Mouse (Mus musculus) A20 (cell line): ENCODE results near the gene Muc5ac.
A peak's percentile ranks its signal among the peaks of the same experiment; 100 is the strongest.
"Not testable (repeated sequence)": the region's sequence is repeated elsewhere in the genome, so short reads cannot be mapped to it uniquely, and the experiment has no call there.

Experiments
- DNase-seq: peaks from one replicate; pipeline ENCODE4 v3.0.0-alpha.2; 2011; ENCODE audit warnings: low read depth, low spot score

The Muc5ac gene

GRCm38 (mm10) chr7:141788677-141789452 is at the start of gene Muc5ac:
TSS of gene Muc5ac (plus strand) at chr7:141788972.
- no peak for DNase-seq

- no peak for DNase-seq
Observed at GRCm38 (mm10) chr7:141747451-141748100, 41.2 kb upstream of the Muc5ac start.

- no peak for DNase-seq
Observed at GRCm38 (mm10) chr7:141752513-141752912, 36.3 kb upstream of the Muc5ac start.

GRCm38 (mm10) chr7:141755831-141756230 is 32.9 kb upstream of the Muc5ac start:
- DNase-seq = peak; percentile 61

- DNase-seq = no peak
Observed at GRCm38 (mm10) chr7:141758291-141758690, 30.5 kb upstream of the Muc5ac start.

GRCm38 (mm10) chr7:141770521-141770920 is 18.3 kb upstream of the Muc5ac start:
- DNase-seq = no peak

- DNase-seq = no peak
Observed at GRCm38 (mm10) chr7:141770988-141771387, 17.8 kb upstream of the Muc5ac start.

GRCm38 (mm10) chr7:141772058-141772557 is 16.7 kb upstream of the Muc5ac start:
- DNase-seq = no peak

- no peak for DNase-seq
Observed at GRCm38 (mm10) chr7:141774855-141775254, 13.9 kb upstream of the Muc5ac start.

- no peak for DNase-seq
Observed at GRCm38 (mm10) chr7:141776199-141776598, 12.6 kb upstream of the Muc5ac start.

- no peak for DNase-seq
Observed at GRCm38 (mm10) chr7:141794251-141794650, 5.5 kb downstream of the Muc5ac start.

GRCm38 (mm10) chr7:141803206-141803605 is 14.4 kb downstream of the Muc5ac start:
- no peak for DNase-seq

- no peak for DNase-seq
Observed at GRCm38 (mm10) chr7:141805384-141805783, 16.6 kb downstream of the Muc5ac start.

- not testable (repeated sequence) for DNase-seq
Observed at GRCm38 (mm10) chr7:141807823-141808222, 19.1 kb downstream of the Muc5ac start.

- DNase-seq = not testable (repeated sequence)
Observed at GRCm38 (mm10) chr7:141809933-141810332, 21.2 kb downstream of the Muc5ac start.

- DNase-seq = no peak
Observed at GRCm38 (mm10) chr7:141813321-141813720, 24.5 kb downstream of the Muc5ac start.

GRCm38 (mm10) chr7:141815361-141815760 is 26.6 kb downstream of the Muc5ac start:
- no peak for DNase-seq

GRCm38 (mm10) chr7:141817355-141818075 is 28.7 kb downstream of the Muc5ac start:
- DNase-seq = no peak

- DNase-seq = peak; percentile 9
Observed at GRCm38 (mm10) chr7:141818267-141818666, 29.5 kb downstream of the Muc5ac start.

GRCm38 (mm10) chr7:141822582-141823261 is 34.0 kb downstream of the Muc5ac start:
- DNase-seq = no peak

- no peak for DNase-seq
Observed at GRCm38 (mm10) chr7:141823699-141824098, 34.9 kb downstream of the Muc5ac start.

GRCm38 (mm10) chr7:141824398-141824797 is 35.6 kb downstream of the Muc5ac start:
- DNase-seq = no peak
